Mouse (Mus musculus) testis, postnatal 10 days (tissue): ENCODE results near the gene Scnn1g.

Experiments
- DNase-seq: peaks from one replicate; pipeline ENCODE4 v3.0.0; 2021; ENCODE audit warnings: low spot score

Scnn1g gene

DNA sequence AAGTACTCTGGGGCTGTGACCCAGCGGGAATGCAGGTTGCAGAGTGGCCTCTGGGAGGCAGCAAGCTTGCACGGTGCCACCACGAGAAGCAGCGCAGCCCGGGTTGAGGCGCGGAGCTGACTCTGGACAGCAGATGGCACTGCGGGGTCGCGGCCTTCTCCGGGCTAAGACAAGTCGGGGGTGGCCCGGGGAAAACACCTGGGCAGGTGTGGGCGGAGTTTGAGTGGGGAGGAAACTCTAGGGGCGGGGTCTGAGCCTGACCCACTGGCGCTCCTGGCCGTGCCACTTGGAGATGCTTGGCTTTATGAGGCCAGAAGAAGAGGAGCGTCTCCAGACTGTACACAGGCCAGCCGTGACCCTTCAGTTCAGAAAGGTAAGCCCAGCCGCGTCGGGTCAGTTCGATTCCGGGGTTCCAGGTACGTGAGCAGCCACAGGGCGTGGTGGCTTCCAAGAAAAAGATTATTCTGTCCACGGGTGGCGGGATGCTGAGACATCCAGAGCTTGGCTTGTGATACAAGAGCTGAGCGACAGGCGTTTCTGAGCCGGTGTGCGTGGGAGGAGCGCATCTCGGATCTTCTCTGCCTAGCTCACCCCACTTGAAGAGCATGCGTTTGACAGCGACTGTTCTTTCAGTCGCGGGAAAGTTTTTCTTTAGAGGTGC, at the start of gene Scnn1g:
Gene Scnn1g, plus strand, starts transcription at position 309 of the 661 bp plus-strand sequence.
- DNase-seq: peak; percentile 94

- no peak for DNase-seq
Observed at GRCm38 (mm10) chr7:121685140-121685984, 48.9 kb upstream of the Scnn1g start.

GRCm38 (mm10) chr7:121689338-121689737, 44.9 kb upstream of the Scnn1g start:
- no peak for DNase-seq

DNA sequence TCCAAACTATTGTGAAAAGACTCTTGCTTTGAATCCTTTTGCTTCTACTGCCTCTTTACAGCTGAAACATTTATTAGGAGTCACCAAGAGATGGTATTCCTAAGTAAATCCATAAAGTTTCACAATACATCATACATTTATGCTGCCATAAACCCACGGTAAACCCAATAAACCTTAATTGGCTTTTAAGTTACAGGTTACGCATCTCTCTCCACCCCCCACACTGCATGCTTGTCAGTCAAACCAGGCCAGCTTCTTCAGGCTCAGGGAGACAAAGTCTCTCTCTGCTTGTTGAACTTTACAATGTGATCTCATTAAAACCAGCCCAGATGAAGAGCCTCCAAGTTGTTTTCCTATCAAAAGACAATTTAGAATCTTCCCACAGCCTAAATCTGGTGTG, 42.5 kb upstream of the Scnn1g start:
- DNase-seq: no peak

GRCm38 (mm10) chr7:121697170-121697569, 37.1 kb upstream of the Scnn1g start:
- DNase-seq: no peak

DNA sequence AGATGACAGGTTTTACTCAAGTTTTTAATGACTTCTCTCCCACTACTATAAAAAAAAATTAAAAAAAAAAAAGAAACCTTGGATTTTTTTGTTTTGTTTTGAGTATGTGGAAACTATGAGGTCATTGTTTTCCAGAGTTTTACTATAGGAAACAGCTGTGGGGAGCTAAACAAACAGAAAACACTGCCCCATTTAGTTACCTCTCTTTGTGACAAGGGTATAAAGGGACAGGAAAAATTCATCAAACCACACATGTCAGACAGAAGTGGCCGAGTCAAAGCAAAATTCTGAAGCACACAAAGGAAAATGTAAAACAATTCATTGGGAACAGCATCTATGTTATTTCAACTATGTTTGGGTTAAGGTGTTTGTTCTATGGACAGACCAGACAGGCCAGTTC, 36.7 kb upstream of the Scnn1g start:
- no peak for DNase-seq

GRCm38 (mm10) chr7:121699218-121699617, 35.1 kb upstream of the Scnn1g start:
- no peak for DNase-seq

DNA sequence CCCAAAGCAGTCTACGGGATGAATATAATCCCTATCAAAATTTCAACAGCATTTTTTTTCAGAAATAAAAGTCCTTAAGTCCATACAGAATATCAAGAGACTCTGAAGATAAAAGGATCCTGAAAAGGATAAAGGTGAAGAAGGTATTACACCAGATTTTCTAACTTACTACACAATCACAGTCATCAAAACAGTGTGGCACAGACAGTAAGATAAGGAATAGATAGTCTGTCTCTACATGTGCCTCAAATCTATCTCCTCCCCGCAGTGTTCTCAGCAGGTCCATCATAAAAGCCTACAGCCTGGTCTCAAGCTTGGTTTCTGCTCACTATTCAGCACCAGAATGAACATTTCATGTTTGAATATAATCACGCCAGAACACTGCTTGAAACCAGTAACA, 33.8 kb upstream of the Scnn1g start:
- no peak for DNase-seq

DNA sequence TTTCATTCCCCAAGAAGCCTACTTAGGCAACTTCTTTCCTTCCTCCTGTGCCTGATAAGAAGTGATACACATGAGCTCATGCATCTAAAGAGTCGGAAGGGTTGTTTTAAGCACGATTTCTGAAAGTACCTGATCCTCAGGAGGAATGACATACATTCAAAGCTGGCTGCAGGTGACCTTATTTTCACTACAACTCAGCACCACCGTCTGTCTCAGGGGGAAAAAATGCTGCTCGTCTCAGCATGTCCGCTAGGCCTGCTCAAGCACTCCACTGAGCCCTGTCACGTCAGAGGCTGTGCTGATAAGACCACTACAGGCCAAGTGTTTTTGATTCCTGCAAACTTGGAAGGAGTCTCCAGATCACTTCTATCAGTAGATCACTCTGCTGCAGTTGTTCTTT, 32.3 kb upstream of the Scnn1g start:
- no peak for DNase-seq

DNA sequence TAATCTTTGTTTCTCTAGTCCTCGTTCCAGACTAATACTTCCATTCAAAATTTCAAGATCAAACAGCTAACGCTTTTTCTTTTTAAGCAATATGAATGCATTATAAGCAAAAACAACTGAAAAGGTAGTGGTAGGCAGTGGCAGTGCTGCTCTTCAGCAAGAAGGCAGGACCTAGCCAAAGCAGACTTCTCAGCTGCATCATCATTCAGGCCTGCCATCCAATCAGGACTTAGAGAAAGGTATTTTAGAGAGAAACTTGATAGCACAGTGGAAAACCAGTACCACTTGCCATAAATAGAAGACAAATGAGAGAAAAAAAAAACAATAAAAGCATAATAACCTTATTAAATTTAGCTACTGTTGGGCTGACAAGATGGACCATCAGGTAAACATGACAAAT, 29.2 kb upstream of the Scnn1g start:
- no peak for DNase-seq

- peak; percentile 78 for DNase-seq
Observed at GRCm38 (mm10) chr7:121706411-121707072, 27.7 kb upstream of the Scnn1g start.

- DNase-seq: peak; percentile 94
Observed at GRCm38 (mm10) chr7:121707073-121707667, 27.1 kb upstream of the Scnn1g start, which contains the start of gene Usp31. TSS of gene Usp31 (minus strand) at chr7:121707253.

GRCm38 (mm10) chr7:121711171-121711570, 23.1 kb upstream of the Scnn1g start:
- DNase-seq: no peak

DNA sequence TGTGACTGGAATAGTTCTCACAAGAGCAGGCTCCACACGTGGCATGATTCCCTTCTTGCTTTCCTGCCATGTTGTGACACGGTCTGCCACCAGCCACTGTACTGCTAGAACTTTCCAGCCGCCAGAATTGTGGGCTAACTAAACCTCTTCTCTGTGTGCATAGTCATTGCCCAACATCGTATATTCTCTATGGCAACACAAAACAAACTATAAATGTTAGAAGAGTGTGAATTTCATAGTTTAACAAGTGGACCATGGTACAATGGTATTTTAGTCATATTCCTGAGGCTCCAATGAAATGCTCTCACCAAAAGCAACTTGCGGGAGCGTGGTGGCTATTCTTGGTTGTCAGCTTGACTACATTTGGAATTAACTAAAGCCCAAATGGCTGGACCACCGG, 17.2 kb upstream of the Scnn1g start:
- DNase-seq: no peak

- DNase-seq: peak; percentile 87
Observed at GRCm38 (mm10) chr7:121730225-121730624, 4.1 kb upstream of the Scnn1g start.

GRCm38 (mm10) chr7:121737511-121738415, 3.5 kb downstream of the Scnn1g start:
- DNase-seq: no peak

- no peak for DNase-seq
Observed at GRCm38 (mm10) chr7:121750244-121750643, 16.0 kb downstream of the Scnn1g start.

DNA sequence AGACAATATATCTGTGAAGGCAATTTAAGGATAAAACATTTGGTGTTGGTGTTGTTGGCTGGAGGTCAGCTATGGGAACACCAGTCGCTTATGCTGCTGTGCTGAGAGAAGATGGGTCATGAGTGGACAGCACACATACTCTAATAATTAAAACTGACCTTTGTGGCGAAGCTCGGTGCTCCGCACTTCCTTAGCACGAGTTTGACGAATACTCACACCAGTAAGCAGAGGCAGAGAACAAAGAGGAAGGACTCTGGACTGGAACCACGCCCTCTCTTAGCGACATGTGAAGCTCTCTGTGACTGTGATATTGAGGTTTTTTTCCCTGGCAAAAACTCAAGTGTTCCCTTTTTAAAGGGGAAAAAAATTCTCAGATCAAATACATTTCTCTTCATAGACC, 20.5 kb downstream of the Scnn1g start:
- DNase-seq: no peak

DNA sequence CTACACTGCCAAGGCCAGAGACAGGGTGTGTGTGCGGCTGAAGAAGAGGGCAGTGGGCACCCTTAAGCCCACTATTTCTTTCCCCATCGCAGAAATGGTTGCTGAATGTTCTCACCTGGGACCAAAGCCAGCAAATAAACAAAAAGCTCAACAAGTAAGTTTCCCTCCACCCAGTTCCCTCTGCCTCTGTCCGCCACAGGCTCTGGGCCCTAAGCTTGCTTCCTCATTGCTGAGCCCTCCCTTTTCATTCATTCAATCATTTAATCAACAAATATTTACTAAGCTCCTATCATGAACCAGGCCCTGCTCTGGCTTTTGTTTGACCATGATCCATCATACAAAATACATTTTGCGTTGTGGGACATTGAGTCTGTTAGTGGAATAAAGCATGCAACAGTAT, 29.0 kb downstream of the Scnn1g start:
- DNase-seq: no peak

- DNase-seq: no peak
Observed at GRCm38 (mm10) chr7:121767900-121768299, 33.6 kb downstream of the Scnn1g start.

DNA sequence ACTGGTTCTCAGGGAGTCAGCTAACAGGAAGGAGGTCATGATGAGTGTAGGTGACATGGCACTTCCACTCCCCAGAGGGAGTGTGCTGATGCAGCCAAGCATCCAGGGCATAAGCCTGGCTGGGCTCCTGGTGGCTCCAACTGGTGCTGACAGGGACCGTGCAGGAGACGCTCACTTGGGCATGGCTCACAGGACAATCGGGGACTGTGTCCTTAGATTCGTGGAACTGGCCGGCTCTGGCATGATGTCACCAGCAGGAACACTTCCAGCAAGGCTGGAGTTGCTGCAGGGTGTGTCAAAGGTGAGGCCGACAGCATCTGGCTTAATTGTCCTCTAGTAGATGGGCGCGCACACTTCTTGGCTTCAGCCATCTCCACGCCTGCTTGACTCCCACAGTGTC, 34.7 kb downstream of the Scnn1g start:
- no peak for DNase-seq
